Mouse (Mus musculus) urinary bladder, postnatal 4 days (tissue): ENCODE results near the gene Mobp.
A peak's percentile ranks its signal among the peaks of the same experiment; 100 is the strongest.
"Not testable (repeated sequence)": the region's sequence is repeated elsewhere in the genome, so short reads cannot be mapped to it uniquely, and the experiment has no call there.

Source experiments
- DNase-seq, 2 experiments: peaks; one replicate each; pipeline ENCODE4 v3.0.0; 2021 to 2022; ENCODE audit warnings: low spot score in 2 of 2

Mobp gene

GRCm38 (mm10) chr9:120149222-120149828, at the start of gene Mobp:
Gene Mobp, plus strand, starts transcription at chr9:120149707.
- DNase-seq = no peak

- DNase-seq = no peak
Observed at GRCm38 (mm10) chr9:120101165-120101564, 48.3 kb upstream of the Mobp start.

DNA sequence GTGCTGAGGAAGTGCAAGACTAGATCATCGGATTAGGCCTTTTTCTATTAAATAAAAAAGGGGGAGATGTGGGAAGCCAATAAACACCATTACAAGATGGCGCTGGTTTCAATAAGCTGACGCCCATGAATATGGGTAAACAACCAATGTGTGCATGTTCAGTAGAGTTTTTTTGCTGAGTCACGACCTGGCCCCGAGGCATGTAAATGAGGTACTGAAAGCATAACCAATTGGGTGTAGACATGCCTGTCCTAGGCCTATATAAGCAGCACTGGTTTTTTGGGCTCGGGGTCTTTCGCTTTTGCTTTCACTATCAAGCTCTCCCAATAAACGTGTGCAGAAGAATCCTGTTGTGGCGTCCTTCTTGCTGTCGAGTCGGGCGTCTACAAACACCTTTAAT, 40.6 kb upstream of the Mobp start:
- not testable (repeated sequence) for DNase-seq

DNA sequence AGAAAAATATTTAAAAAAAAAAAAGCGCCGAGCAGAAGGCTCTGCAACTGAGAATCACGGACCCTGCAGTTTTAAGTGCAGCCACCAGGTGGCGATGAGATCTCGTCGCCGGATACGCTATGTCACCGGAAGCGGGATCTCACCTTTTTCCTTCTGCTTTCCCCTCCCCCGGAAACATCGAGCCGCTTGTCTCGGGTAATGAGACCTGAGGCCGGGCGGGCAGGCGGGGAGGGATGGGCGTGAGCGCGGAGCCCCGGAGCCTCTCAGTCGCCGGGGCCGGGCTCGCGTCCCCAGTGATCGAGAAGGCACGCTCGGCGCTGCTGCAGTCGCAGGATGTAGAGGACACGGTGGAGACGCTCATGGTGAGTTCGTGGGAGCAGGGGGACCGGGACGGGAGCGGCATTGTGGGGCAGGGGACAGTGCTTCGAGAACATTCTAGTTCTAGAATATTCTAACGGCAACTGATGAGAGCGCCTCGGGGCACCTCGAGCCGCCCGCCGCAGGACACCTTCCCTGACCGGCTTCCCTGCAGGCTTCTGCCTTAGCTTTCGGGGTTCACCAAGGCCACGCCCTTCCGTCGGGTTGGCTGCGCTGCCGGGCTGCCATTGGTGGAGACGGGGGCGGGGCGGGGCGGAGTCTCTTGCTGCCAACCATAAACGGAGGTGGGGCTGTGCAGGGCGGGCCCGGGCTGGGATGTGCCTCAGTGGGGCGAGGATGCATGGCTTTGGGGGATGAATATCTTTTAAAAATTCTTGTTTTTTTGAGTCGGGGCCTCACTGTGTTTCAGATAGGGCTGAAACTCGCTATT, 39.1 kb upstream of the Mobp start, which contains the start of gene Slc25a38:
TSS of gene Slc25a38 (plus strand) at position 164 of the 808 bp plus-strand sequence.
- peak; percentile 92 to 98 for DNase-seq

- no peak for DNase-seq
Observed at GRCm38 (mm10) chr9:120111156-120111945, 38.2 kb upstream of the Mobp start.

GRCm38 (mm10) chr9:120112472-120112871, 37.0 kb upstream of the Mobp start:
- no peak for DNase-seq

DNA sequence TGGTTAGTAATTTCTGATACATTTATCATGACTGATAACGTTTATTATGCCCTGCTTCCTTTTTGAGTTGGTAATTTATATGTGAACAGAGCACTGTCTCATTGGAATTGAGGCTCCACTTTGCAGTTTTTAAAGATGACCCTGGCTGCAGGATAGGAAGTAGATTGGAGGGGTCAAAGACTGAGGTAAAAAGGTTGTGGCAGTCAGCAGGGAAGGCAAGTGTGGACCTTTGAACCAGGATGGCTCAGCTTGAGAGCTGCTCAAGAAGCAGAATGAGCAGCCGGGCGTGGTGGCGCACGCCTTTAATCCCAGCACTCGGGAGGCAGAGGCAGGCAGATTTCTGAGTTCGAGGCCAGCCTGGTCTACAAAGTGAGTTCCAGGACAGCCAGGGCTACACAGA, 36.1 kb upstream of the Mobp start:
- no peak for DNase-seq

GRCm38 (mm10) chr9:120114051-120114788, 35.3 kb upstream of the Mobp start:
- DNase-seq = no peak

DNA sequence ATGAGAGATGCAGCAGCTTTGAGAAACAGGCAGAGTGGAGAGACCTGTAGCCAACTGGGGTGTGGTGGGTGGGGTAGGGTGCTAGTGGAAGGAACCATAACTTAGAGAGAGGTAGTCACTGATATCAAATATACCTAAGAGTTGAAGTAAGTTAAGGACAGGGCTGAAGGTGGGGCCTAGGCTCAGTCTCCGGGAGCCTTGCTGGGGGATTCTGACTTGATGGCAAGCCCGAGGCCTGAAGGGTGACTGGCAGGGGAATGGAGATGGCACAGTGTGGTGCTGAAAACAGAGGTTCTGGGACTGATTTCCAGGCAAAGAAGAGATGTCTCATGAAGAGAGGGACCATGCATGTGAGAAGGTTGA, 34.7 kb upstream of the Mobp start:
- DNase-seq = no peak

GRCm38 (mm10) chr9:120115580-120115979, 33.9 kb upstream of the Mobp start:
- no peak for DNase-seq

GRCm38 (mm10) chr9:120116184-120116624, 33.3 kb upstream of the Mobp start:
- no peak for DNase-seq

GRCm38 (mm10) chr9:120118212-120118611, 31.3 kb upstream of the Mobp start:
- DNase-seq = no peak

DNA sequence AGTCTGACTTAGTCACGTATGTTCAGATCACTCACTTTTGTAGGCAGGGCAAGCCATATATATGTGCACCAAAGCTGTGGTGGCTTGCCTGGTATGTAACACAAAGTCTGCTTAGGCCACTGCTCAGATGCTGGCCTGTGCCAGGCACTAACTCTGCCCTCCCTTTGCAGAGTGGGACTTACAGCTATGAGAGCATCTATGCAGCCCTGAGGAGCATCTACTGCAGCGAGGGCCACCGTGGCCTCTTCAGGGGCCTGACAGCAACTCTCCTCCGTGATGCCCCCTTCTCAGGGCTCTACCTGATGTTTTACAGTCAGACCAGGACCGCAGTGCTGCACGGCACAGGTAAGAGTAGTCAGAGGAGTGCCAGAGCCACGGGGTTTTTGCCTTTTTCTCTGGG, 29.0 kb upstream of the Mobp start:
- DNase-seq = no peak

DNA sequence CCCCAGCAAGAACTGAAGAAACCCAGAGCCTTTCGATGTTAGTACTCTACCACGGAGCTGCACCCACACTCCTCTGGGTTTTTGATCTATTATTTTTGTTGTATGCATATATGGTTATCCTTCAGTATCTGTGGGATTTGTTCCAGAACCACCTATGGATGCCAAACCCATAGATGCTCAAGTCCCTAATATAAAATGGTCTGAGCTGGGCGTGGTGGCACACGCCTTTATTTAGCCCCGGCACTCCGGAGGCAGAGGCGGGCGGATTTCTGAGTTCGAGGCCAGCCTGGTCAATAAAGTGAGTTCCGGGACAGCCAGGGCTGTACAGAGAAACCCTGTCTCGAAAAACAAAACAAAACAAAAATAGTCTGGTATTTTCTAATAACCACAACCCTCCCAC, 22.6 kb upstream of the Mobp start:
- DNase-seq = no peak

DNA sequence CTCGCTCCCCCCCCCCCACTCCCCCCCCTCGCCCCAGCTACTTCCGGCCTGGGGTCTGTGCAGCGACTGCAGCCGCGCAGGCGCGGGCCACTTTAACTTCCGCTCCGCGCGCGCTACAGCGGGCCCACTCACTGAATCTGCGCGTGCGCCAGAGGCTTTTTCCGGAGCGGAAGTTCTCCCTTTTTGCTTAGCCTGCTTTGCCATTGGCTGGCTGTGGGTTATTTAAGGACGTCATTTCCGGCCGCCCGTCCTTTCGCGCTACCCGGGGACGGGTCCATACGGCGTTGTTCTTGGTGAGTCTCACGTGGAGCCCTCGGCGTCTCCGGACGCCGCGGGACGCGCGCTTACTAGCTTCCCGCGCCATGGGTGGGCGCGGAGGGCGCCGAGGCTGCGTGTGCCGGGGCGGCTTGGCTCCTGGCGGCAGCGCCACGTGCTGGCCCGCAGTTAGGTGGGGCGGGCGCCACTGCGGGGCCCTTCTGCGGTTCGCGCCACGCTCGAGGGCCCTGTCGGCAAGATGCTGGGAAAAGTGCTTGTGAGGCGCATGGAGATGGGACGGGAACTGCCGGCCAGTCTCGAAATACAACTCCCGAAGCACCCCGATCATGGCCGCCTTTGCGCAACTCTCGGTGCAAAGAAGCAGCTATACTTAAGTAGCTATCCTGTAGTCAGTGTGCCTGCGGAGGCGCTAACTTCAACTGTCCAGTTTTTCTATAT, 21.8 kb upstream of the Mobp start, which contains the start of gene Rpsa:
TSS of gene Rpsa (plus strand) at position 152 of the 714 bp plus-strand sequence.
- DNase-seq = peak; percentile 97

DNA sequence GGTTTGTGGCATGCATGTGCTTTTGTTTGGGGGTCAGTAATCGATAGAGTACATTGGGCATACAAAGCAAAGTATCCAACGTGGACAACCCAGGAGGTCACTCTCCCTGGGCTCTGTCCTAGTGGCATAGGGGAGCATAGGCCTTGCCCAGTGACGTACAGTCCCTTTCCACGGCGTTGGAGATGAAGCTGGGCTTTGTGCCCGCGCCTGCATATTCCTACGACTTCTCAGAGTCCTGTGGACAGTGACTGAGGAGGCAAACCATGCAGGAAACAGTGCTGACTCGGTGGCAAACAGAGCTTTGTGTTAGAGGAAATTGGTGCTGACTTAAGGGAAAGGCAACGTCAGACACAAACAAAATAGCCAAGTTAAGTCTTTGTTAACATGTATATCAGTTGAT, 20.2 kb upstream of the Mobp start:
- DNase-seq = no peak

GRCm38 (mm10) chr9:120131784-120132288, 17.7 kb upstream of the Mobp start:
- DNase-seq = no peak

DNA sequence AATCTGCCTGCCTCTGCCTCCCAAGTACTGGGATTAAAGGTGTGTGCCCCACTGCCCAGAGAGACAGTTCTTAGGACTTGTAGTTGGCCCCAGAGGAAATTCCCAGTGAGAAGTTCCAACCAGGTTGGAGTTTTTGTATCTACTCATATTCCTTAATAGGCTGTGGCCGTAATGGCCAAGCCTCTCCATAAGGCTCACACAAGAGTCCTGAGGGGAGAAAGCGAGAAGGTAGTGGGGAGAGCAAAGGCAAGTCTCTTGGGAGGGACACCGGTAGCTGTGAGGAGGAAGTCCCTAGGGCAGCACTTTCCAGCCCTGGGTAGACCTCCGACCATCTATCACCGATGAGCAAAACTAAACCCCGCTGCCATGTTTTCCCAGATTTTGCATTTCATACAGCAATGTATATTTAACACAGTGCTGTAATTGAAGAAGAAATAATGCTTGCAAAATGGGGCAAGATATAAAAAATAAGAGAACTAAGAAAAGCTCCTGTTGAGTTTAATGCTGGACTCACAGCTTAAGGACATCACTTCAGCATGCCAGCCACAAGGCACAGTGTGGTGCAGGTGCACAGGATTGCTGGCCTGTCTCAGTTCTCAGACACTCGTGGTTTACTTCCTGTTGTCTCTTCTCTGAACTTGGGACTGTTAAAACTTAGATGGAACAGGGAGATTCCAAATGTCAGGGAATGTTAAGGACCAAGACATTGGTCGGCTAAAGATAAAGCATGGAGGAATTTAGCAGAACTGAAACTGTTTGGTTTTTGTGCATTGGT, 16.3 kb upstream of the Mobp start:
- DNase-seq = no peak

DNA sequence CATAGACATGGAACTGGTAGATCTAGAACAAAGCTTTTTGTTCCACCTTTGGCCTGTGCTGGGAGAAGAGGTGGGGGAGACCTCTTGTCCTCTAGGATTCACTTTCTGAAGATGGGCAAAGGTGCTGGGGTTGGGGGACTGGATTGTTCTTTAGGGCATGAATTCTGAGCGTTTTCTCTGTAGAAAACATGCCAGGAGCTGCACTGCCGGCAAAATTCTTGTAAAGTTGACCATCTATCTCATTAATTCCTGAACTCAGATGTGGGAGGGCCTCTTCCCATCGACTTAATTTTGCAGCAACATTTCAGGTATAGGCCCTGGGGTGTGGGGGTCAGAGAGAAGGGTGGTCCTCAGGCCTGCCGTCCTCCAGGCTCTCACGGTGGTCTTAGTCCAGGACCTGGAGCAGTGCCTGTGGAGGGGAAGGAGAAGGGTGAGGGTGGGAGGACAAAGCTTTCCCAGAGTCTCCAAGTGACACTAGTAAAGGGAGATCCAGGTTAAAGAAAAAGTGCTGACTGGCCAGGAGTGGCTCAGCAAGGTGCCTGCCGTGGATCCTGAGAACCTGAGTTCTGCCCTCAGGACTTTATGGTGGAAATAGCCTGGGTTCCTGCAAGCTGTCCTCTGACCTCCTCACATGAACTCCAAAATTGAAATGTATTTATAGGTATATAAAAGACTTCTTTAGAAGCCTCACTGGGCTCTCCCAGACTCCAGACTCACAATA, 15.6 kb upstream of the Mobp start:
- no peak for DNase-seq
